In genomic region chr16:21492894-21493293, GRCm38 (mm10) we compare ENCODE assay signal across 18 mouse cellular contexts.
DNase-seq lines count a peak whose midpoint lies in the region; ATAC-seq and TF ChIP-seq lines count a peak whose summit lies in the region.
"Had no signal": no experiment of that assay in that cellular context is flagged by ENCODE, and none has a peak within 500 bp of the region (broad histone marks: within the 10 kb centered on the region; RNA-seq: fewer than 3 reads in every experiment).

No protein-coding gene starts in this region.

- peaks cover 1% of the 10 kb centered on the region; the same call in 1 of the 2 replicates for H3K4me1 ChIP-seq in heart, adult 2 months (ENCODE audit: control insufficient read depth, insufficient read depth, low read length)
- H3K4me1 ChIP-seq in neural tube, embryonic 12.5 days: peaks cover 8% of the 10 kb centered on the region
- H3K4me1 ChIP-seq in midbrain, embryonic 14.5 days (ENCODE audit: control insufficient read depth, insufficient read depth, low read length): 0 out of 2 replicates have a peak, but pooled peaks cover 6% of the 10 kb centered on the region
- H3K4me1 ChIP-seq: intestine, embryonic 15.5 days; limb, embryonic 12.5 days; midbrain, embryonic 12.5 days had no signal

- no peak overlapping the region for H3K9ac ChIP-seq in heart, adult 2 months (ENCODE audit: low read depth, low read length)
- no peak overlapping the region for H3K9ac ChIP-seq in neural tube, embryonic 12.5 days
- no peak overlapping the region for H3K9ac ChIP-seq in midbrain, embryonic 14.5 days (replicated peaks; ENCODE audit: low read length)
- H3K9ac ChIP-seq: intestine, embryonic 15.5 days; limb, embryonic 12.5 days; liver, postnatal 0 days; midbrain, embryonic 12.5 days had no signal

- H3K27me3 ChIP-seq in heart, adult 2 months (ENCODE audit: control insufficient read depth, insufficient read depth, low read length): no peaks in the 10 kb centered on the region
- no peaks in the 10 kb centered on the region for H3K27me3 ChIP-seq in neural tube, embryonic 12.5 days (replicated peaks)
- no peaks in the 10 kb centered on the region for H3K27me3 ChIP-seq in midbrain, embryonic 14.5 days (ENCODE audit: control insufficient read depth, insufficient read depth, low read length)
- no peaks in the 10 kb centered on the region for H3K27me3 ChIP-seq in splenic B cell, adult 2 months (ENCODE audit: control insufficient read depth, insufficient read depth, low read length, poor library complexity, severe bottlenecking)
- H3K27me3 ChIP-seq: intestine, embryonic 15.5 days; limb, embryonic 12.5 days; midbrain, embryonic 12.5 days had no signal

- H3K36me3 ChIP-seq in heart, adult 2 months (ENCODE audit: control insufficient read depth, insufficient read depth, low read length): peaks cover 2% of the 10 kb centered on the region; the same call in 1 of the 2 replicates
- peaks cover 3% of the 10 kb centered on the region for H3K36me3 ChIP-seq in neural tube, embryonic 12.5 days
- H3K36me3 ChIP-seq in midbrain, embryonic 14.5 days (ENCODE audit: control insufficient read depth, insufficient read depth, low read length): peaks cover 7% of the 10 kb centered on the region; the same call in 1 of the 2 replicates
- 0 out of 2 replicates have a peak, but pooled peaks cover 1% of the 10 kb centered on the region for H3K36me3 ChIP-seq in splenic B cell, adult 2 months (ENCODE audit: control insufficient read depth, insufficient read depth, low read length, poor library complexity, severe bottlenecking)
- H3K36me3 ChIP-seq: intestine, embryonic 15.5 days had no signal

- intact Hi-C loops in heart, adult 2 months (cut with DNase I): no loop called here

- 51% methylated on average over 2 of the region's 2 CpGs for WGBS in heart, adult 2 months
- WGBS in neural tube, embryonic 12.5 days: 38% methylated on average over 2 of the region's 2 CpGs
- 11% methylated on average over 2 of the region's 2 CpGs for WGBS in midbrain, embryonic 14.5 days

- TF ChIP-seq POLR2A in heart, adult 2 months (IDR thresholded peaks at IDR 0.05; ENCODE audit: insufficient read depth, low read depth, low read length): no peak

- H3K4me3 ChIP-seq in heart, adult 2 months: no peak overlapping the region
- H3K4me3 ChIP-seq in neural tube, embryonic 12.5 days: no peak overlapping the region
- no peak overlapping the region for H3K4me3 ChIP-seq in midbrain, embryonic 14.5 days (replicated peaks; ENCODE audit: low read depth, low read length)
- H3K4me3 ChIP-seq: gastrocnemius, adult 2 months; intestine, embryonic 15.5 days; limb, embryonic 12.5 days; midbrain, embryonic 12.5 days had no signal

- H3K79me2 ChIP-seq in heart, adult 2 months (replicated peaks; ENCODE audit: control insufficient read depth, insufficient read depth, low read length): no peaks in the 10 kb centered on the region

- no peak overlapping the region for H3K27ac ChIP-seq in heart, adult 2 months
- no peak overlapping the region for H3K27ac ChIP-seq in neural tube, embryonic 12.5 days
- H3K27ac ChIP-seq in midbrain, embryonic 14.5 days (replicated peaks; ENCODE audit: low read depth, low read length): peak overlapping the region; percentile 49; the same call in 1 of the 2 replicates
- H3K27ac ChIP-seq: gastrocnemius, adult 2 months; intestine, embryonic 15.5 days; limb, embryonic 12.5 days; midbrain, embryonic 12.5 days had no signal

- ATAC-seq in neural tube, embryonic 12.5 days (ENCODE audit: low FRiP score, low read depth): 0 out of 2 replicates have a peak, but pooled peaks have one; percentile 37
- no peak for ATAC-seq in midbrain, embryonic 14.5 days (ENCODE audit: low FRiP score, low TSS enrichment)
- ATAC-seq: forebrain, embryonic 16.5 days; intestine, embryonic 15.5 days; liver, postnatal 0 days had no signal

- TF ChIP-seq EP300 in heart, adult 2 months (IDR thresholded peaks at IDR 0.05; ENCODE audit: insufficient read depth, low read depth, low read length): no peak

- peak; percentile 22 for DNase-seq in heart, adult 11 months
- no peak for DNase-seq in heart, adult 2 months
- DNase-seq in neural tube, embryonic 10.5 days (ENCODE audit: extremely low spot score, low spot score): no peak
- peak; percentile 59 for DNase-seq in midbrain, embryonic 14.5 days
- DNase-seq in splenic B cell, adult 2 months (ENCODE audit: low read depth, low spot score): peak; percentile 6
- DNase-seq in left cerebral cortex, adult 8-10 months (ENCODE audit: low spot score in 2 of 2): no peak
- DNase-seq in layer of hippocampus, adult 11-12 months (ENCODE audit: low spot score): no peak
- DNase-seq: cerebellum, adult 11 months; gastrocnemius, adult 2 months; heart, adult 18-20 months; liver, postnatal 0 days; right cerebral cortex, adult 18-20 months; thymus, postnatal 4 days had no signal

- no peak overlapping the region for H3K4me2 ChIP-seq in neural tube, embryonic 12.5 days (replicated peaks)
- no peak overlapping the region for H3K4me2 ChIP-seq in midbrain, embryonic 14.5 days (ENCODE audit: low read length)
- H3K4me2 ChIP-seq: intestine, embryonic 15.5 days; limb, embryonic 12.5 days; midbrain, embryonic 12.5 days had no signal

- TF ChIP-seq CTCF in heart, adult 2 months (IDR thresholded peaks at IDR 0.05): no peak

- no peaks in the 10 kb centered on the region for H3K9me3 ChIP-seq in neural tube, embryonic 12.5 days
- H3K9me3 ChIP-seq in midbrain, embryonic 14.5 days (ENCODE audit: control insufficient read depth, low read length): no peaks in the 10 kb centered on the region
- H3K9me3 ChIP-seq: intestine, embryonic 15.5 days; limb, embryonic 12.5 days; midbrain, embryonic 12.5 days had no signal

Comparison
In these comparisons a context has a peak if more than half of its experiments do, and no peak if none do; other contexts are left out.
1. DNase-seq: peak in heart, adult 11 months (single experiment), midbrain, embryonic 14.5 days (single experiment) and splenic B cell, adult 2 months (single experiment); none in heart, adult 2 months (0 of 2), neural tube, embryonic 10.5 days (single experiment), left cerebral cortex, adult 8-10 months (0 of 2) and layer of hippocampus, adult 11-12 months (single experiment).